Mouse (Mus musculus): ENCODE results near the gene Doc2a.

Gene Doc2a

GRCm38 (mm10) chr7:126847116-126847420 lies at the start of gene Doc2a:
TSS of gene Doc2a (plus strand) at chr7:126847416.
- no peak for DNase-seq (ENCODE audit: low spot score in 2 of 2)

DNA sequence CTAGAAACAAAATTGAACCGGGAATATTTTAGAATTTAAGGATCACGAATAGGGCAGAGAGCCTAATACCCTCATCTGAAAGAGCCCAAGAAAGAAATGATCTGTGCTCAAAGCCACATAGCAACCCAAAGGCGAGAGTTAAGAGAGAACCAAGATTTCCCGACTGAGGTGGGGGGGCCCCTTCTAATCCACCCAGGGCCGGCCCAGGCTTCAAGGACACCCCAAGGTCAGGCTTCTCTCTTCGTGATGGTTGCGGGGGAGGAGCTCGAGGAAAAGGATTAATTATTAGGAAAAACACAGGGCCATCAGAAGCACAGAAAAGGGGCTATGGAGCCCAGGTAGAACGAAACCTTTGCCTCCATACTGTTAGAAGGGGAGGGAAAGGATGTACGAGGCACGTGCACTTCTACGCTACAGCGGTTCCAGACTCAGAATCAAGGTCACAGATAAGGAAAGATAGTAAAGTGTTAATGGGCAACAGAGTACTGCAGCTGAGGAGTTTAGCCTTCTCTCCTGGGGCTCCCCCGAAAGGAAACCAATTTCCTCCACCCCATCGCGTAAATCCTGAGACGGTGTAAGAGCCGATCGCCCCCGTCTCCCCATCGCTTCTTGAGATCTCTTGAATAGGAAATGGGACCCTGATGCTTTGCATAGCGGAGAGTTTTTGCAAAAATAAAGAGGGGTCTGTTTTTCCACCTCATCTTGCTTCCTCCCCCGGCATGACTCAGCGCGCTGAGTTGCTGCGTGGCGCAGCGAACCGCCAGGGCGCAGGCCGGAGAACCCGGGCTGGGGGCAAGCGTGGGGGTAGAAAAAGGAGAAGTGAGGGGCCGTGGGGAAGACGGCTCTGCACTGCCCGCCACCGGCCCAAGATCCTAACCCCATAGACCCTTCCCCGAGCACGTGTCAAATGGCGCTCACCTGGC lies 48.8 kb upstream of the Doc2a start:
- no peak for DNase-seq (ENCODE audit: low spot score in 2 of 2)

- peak; percentile 93 to 98 for DNase-seq (ENCODE audit: low spot score in 2 of 2)
Measured at GRCm38 (mm10) chr7:126799050-126799467, 48.2 kb upstream of the Doc2a start.

DNA sequence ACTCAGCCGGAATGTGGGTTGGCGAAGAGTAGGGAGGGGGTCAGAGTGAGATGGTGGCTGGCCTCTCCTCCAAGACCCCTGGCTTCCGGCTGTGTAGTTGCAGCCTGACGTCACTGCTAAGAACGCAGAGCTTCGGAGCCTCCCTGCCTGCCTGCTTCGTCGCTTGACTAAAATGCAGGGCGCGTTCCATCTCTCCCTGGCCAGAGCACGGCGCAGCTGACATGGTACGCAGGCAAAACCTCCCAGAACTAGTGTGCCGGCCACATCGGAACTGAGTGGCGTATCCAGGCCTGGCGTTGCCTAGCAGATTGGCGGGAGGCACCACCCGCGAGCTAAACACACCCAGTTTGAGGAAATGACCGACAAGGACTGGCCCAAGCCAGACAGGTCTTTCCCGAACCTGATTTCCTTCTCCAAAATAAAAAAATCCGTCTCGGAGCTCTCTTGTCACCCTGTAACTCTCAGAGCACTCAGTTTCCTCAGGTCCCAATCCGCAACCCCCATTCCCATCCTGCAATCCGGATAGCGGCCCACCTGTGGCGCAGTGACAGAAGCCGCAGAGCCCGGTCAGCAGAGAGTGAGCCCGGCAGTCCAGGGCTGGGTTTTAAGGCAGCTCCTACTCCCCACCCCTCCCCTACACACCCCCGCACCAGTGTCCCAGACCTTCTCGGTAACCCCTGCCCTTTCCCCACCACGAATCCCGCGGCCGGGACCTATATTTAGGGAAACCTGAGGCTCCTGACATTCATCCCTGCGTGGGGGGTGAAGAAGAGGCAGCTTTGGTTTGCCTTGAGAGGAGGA lies 47.5 kb upstream of the Doc2a start:
- DNase-seq (ENCODE audit: low spot score in 2 of 2): peak; percentile 42 to 74

DNA sequence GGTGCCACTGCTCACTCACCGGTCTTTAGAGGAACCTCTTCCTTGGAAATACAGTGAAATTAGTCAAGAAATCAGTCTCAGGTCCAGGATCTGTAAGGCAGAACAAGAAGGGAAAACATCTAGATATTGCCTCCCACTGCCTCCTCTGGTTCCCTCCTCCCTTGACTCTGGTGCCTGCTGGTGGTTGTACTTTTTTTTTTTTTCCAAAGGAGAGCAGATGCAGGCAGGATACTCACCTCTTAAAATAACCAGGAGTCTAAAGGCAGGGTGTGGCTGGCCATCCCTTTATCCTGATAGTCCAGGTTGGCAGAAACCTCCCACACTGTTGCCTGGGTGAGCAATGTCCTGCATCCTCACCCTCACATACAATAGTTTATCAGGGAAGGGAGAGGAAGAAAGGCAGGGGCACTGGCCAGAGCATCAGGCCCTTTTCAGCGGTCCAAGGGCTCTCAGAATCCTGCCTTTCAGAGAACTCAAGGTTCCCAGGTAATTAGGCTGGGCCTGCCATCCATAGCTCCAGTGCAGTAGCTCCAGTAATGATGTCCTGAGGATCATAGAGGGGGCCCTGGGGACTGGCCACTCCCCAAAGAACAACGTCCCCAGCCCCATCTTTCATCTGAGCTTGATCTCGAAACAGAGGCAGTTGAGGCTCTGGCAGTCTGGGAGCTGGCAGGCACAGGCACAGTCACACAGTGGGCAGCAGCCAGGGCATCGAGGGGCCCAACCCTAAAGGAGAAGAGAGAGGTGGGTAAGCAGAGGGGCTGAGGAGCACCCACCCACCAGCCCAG lies 46.8 kb upstream of the Doc2a start:
- no peak for DNase-seq (ENCODE audit: low spot score in 2 of 2)

DNA sequence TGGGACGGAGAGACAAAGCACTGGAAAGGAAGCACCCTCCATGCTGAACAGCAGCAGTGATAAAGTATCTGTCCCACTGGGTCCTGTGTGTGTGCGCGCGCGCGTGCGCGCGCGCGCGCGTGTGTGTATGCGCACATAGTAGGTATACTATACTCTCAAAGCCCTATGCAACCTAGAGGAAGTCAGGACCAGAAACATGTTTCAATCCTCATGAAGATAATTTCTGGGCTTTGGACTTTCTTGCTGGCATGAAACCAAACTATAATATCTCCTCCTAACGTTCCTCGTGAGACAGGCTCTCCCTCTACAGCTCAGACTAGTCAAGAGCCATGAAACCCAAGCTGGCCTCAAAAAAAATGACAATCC lies 46.2 kb upstream of the Doc2a start:
- no peak for DNase-seq (ENCODE audit: low spot score in 2 of 2)

DNA sequence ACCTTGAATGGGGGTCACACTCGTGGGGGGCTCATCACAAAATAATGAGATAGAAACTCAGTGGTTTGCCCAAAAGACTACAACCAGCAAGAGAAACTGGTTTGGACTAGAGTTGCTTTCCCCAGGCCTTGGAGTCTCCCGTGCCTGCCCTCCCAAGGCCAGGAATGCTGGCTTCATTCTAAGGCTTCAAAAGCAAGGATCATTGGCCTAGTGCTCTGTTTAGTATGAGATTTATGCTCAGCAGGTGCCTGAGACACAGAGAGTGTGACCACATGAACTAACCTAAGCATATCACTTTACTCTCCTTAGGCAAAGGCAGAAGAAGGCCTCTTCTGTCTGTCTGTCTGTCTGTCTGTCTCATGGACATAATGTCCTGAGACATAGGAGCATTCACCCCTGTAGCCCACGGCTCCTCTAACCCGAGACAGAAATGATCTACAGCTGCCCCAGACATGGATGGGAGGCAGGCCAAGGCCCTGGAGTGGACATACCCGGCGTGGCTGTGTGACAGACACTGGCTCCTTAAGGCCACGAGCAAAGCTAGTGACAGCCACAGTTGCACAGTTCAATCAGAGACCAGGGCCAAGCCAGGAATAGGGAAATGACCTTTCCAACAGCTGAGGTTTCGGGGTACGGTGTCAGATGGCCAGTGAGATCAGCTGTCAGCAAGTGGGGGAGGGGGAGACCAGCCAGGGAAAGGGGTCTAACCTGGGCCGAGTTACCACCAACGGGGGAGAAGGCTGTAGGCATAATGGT lies 44.9 kb upstream of the Doc2a start:
- no peak for DNase-seq (ENCODE audit: low spot score in 2 of 2)

DNA sequence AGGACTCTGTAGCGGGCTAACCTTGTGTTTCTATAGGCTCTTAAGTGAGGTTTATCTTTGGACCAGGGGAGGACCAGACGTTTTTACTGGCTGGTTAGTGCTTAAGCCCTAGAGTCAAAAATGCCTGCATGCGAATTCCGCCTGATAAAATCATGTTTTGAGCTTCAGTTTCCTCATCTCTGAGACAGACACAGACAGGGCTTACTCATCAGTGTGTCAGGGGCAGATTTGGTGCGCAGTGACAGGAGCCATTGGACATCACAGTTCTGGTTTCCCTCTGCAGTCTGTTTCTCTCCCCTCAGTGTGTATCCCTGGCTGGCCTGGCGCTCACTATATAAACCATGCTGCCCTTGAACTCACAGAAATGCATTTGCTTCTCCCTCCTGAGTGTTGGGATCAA lies 44.0 kb upstream of the Doc2a start:
- no peak for DNase-seq (ENCODE audit: low spot score in 2 of 2)

GRCm38 (mm10) chr7:126803751-126804150 lies 43.5 kb upstream of the Doc2a start:
- no peak for DNase-seq (ENCODE audit: low spot score in 2 of 2)

DNA sequence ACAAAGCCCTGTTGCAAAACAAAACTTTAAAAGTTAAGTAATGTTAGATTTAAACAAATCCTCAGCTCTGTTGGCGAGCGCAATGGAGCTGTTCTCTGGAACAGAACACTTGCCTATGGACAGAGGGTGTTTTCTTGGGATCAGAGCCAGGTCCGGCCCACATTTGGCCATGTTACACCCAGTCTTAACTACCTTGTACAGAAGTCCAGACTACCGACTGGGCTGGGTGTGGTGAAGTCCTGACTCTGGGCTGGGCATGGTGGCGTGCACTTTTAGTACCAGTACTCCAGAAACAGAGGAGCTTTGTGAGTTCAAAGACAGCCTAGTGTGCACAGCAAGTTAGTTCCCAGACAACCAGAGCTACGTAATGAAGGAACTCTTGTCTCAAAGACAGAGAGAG lies 40.3 kb upstream of the Doc2a start:
- DNase-seq (ENCODE audit: low spot score in 2 of 2): peak in 1 of 2 experiments; percentile 44

GRCm38 (mm10) chr7:126807405-126807804 lies 39.8 kb upstream of the Doc2a start:
- no peak for DNase-seq (ENCODE audit: low spot score in 2 of 2)

DNA sequence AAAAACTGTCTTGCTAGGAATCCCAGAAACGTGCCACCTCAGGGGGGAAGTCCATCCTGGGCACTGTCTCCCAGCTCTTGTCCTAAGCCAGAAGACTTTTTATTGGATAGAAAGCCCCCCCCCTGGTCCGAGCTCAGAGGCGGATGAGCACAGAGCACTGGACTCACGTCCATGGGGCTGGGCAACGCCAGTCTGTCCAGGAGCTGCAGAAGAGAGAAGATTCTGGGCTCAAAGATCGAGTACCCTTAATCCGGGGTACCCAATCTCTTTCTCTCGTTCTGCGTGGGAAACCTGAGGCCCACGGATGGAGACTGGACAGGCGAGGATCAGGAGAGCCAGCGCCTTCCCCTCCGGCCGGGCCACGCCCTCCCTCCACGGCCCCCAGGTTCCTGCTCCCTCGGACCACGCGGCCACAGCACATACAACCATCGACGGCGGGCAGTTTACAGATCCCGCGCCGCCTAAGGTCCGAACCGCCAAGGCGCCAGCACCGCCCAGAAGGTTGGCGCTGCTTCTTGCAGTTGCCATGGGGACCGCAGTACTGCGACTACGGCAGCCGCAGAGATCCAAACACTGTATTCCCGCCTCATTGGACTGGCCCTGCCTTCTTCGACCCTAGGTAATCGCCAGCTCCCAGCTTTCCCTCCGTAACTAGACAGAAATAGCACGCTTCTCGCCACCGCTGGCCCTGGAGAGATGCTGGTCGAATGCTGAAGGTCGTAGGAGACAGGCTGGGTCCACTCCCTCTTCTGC lies 38.3 kb upstream of the Doc2a start:
- DNase-seq (ENCODE audit: low spot score in 2 of 2): peak; percentile 82 to 90

DNA sequence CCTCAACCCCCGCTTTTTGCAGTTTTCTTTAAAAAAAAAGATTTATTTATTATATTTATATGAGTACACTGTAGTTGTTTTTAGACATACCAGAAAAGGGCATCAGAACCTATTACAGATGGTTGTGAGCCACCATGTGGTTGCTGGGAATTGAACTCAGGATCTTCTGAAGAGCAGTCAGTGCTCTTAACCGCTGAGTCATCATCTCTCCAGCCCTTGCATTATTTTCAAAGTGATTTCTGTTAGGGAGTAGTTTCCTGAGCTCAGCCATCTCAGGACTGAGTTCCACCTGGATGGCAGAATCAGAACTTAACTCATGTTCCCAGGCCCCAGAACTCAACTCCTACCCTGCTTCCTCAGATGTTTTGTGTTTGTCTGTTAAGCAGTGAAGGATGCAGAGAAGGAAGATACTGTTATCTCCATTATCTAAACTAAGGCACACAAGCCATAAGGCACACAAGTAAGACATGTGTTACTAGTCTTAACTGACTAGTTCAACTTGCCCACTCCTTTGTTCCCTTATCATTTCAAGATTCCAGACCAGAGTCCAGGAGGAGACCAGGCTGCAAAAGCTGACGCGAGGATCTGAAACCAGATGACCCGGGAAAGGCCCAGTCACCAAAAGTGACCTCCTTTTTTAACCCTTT lies 37.4 kb upstream of the Doc2a start:
- no peak for DNase-seq (ENCODE audit: low spot score in 2 of 2)

- DNase-seq (ENCODE audit: low spot score in 2 of 2): no peak
Measured at GRCm38 (mm10) chr7:126815726-126816222, 31.4 kb upstream of the Doc2a start.

GRCm38 (mm10) chr7:126816494-126816893 lies 30.7 kb upstream of the Doc2a start:
- DNase-seq (ENCODE audit: low spot score in 2 of 2): no peak

DNA sequence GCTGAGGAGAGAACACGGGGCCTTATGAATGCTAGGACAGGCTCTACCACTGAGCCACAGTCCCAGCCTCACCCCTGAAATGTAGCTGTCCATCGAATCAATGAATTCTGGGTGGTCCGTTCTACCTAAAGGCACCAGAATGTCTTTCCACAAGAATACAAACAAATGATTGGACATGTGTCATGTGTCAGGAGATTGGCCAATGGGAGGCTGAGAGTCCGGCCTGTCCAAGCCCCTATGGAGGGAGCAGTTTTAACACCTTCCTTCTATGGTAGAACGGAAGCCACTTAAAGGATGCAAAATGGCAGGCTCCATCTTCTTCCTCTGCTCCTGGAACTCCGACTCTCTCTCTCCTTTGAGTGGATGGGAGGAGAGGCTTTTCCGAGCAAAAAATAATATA lies 29.6 kb upstream of the Doc2a start:
- DNase-seq (ENCODE audit: low spot score in 2 of 2): no peak

DNA sequence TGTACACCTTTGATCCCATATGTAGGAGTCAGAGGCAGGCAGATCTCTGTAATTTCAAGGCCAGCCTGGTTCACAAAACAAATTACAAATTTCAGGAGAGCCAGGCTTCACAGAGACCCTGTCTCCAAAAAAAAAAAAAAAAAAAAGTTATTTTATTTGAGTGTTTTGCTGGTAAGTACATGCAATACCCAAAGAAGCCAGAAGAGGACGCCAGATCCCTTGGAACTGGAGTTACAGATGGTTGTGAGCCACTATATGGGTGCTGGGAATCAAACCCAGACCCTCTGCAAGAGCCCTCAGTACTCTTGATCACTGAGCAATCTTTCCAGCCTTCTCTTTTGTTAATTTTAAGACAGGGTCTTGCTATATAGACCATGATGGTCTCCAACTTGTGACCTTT lies 28.4 kb upstream of the Doc2a start:
- no peak for DNase-seq (ENCODE audit: low spot score in 2 of 2)

- DNase-seq (ENCODE audit: low spot score in 2 of 2): peak; percentile 67 to 76
Measured at GRCm38 (mm10) chr7:126821835-126822511, 25.2 kb upstream of the Doc2a start.

GRCm38 (mm10) chr7:126822741-126823140 lies 24.5 kb upstream of the Doc2a start:
- no peak for DNase-seq (ENCODE audit: low spot score in 2 of 2)
